Mouse (Mus musculus): Measurements from ENCODE around the gene Pmepa1. TPM values are rescaled to one million over a fixed set of nuclear protein-coding genes. Genes with fewer than 3 reads are reported as not detected.

The Pmepa1 gene
- total RNA-seq (2023) = under 1 TPM in 1 of 2 experiments, not detected in 1; 0.15 TPM

GRCm38 (mm10) chr2:173276409-173276808 lies at the start of gene Pmepa1:
TSS of gene Pmepa1 (minus strand) at chr2:173276533.

DNA sequence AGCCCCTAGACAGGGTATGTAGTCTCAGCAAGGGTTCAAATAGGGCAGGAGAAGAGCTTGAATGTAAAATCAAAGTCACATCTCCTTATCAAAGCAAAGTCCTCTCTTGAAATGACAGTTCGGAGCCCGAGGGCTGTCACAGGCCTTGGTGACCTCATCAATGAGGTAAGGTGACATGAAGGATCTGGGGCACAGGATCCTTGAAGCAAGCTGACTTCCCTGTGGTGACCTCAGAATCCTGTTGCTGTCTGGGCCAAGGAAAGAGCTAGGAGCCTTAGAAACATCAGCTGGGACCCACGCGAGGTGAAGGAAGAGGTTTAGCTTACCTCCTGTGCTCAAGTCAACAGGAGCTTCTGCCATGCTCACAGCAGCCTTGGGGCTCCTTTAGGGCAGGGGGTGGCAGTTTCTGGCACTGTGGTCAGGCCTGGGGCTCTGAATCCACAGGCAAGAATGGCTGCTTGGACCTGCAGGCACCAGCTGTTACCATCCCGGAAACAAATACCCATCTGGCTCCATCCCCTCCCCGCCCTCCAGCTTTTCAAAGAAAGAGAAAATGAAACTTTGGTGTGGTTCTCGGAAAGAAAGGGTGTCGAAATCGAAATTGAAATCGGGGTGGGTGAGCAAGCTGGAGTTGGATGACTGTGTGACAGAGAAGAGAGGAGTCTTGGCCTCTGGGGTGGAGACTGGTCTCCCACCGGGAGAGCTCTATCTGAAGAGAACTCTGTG lies 57.8 kb downstream of the Pmepa1 start, which contains the start of gene Zbp1:
Zbp1 (minus strand) TSS at position 508 of the 726 bp plus-strand sequence.

Other genes starting within 250 kb of the Pmepa1 start
- gene Ctcfl, start 157.0 kb downstream of the Pmepa1 start, total RNA-seq (2023) = not detected
- gene Pck1, start 123.5 kb downstream of the Pmepa1 start, total RNA-seq (2023) = not detected
- 10 to 100 TPM; 66.4 to 96.4 TPM for gene Zbp1, start 57.6 kb downstream of the Pmepa1 start, total RNA-seq (2023)
- gene 1700021F07Rik, start 246.1 kb upstream of the Pmepa1 start, total RNA-seq (2023) = not detected